Mouse (Mus musculus) E14TG2a.4 (cell line): Measurements from ENCODE around the gene Trim45.

ENCODE experiments used
- CTCF ChIP-seq: conservative IDR thresholded peaks from 2 replicates; pipeline ENCODE4 v1.5.1; 2014; ENCODE audit warnings: low read length
- POU5F1 ChIP-seq: IDR thresholded peaks from 2 replicates; pipeline ENCODE4 v1.6.1; 2014; ENCODE audit warnings: low read length, borderline replicate concordance

GRCm38 (mm10) chr3:100932077-100932944 is 10.3 kb downstream of the Trim45 start:
- peak; percentile 74 for TF ChIP-seq CTCF
- TF ChIP-seq POU5F1 = no peak
